15 mouse cellular contexts compared by ENCODE assay signal in the genomic region with DNA sequence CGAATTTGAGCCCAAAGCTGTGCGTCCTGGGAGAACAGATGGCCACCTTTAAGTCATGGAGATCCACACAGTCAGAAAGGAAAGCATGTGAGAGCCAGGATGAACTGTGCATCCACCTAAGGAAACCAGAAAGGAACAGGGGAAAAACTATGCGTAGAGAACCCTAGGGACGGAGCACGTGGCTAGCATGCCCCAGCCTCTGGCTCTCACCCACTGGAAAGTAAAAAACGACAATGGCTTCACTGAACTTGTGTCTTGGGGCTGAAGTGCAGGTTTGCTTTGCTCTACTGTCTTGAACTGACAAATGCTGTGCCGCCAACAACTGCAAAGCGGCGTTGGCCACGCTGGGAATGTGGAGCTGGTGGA. TPM values are rescaled to one million over a fixed set of nuclear protein-coding genes. Genes with fewer than 3 reads are reported as not detected.
DNase-seq lines count a peak whose midpoint lies in the region; ATAC-seq and TF ChIP-seq lines count a peak whose summit lies in the region.
"Had no signal": no experiment of that assay in that cellular context is flagged by ENCODE, and none has a peak within 500 bp of the region (broad histone marks: within the 10 kb centered on the region; RNA-seq: fewer than 3 reads in every experiment).

No protein-coding gene starts in this region.

- H3K36me3 ChIP-seq in heart, embryonic 16.5 days (ENCODE audit: control insufficient read depth, insufficient read depth), result peaks cover 8% of the 10 kb centered on the region
- peaks cover 30 to 66% of the 10 kb centered on the region in 2 experiments for H3K36me3 ChIP-seq in CH12.LX (replicated peaks in 1 of 2; ENCODE audit: control insufficient read depth in 1 of 2, insufficient read depth in 1 of 2, low read length in 1 of 2)
- H3K36me3 ChIP-seq in liver, embryonic 13.5 days, result peaks cover 41% of the 10 kb centered on the region
- peaks cover 6% of the 10 kb centered on the region; the same call in 1 of the 2 replicates for H3K36me3 ChIP-seq in midbrain, embryonic 16.5 days (ENCODE audit: control insufficient read depth, insufficient read depth, low read length)

- ATAC-seq in heart, embryonic 16.5 days (replicated peaks; ENCODE audit: extremely low read depth, insufficient read depth, low FRiP score), result no peak
- no peak for ATAC-seq in liver, embryonic 13.5 days (ENCODE audit: low read depth)
- ATAC-seq in midbrain, embryonic 16.5 days, result no peak
- ATAC-seq: activated CD4-positive, CD25-positive, alpha-beta regulatory T cell, adult 4 months; forebrain, embryonic 14.5 days; intestine, postnatal 0 days had no signal

- dilution Hi-C loops in CH12.LX (cut with MboI; ENCODE audit: extremely low pct_ligation_motif_present, extremely low pct_unique_long_range_greater_than_20kb, low sequenced_read_pairs), result no loop called here

- DNase-seq in heart, postnatal 10 days, result no peak
- DNase-seq in A20 (ENCODE audit: low read depth, low spot score), result peak; percentile 29
- DNase-seq in CH12.LX (ENCODE audit: extremely low read depth), result peak; percentile 50
- DNase-seq in liver, embryonic 13.5 days, result no peak
- no peak for DNase-seq in embryo, embryonic 9.5 days (ENCODE audit: extremely low spot score)
- DNase-seq: kidney, postnatal 10 days had no signal

- intact Hi-C loops in heart, postnatal 10 days (cut with DNase I), result no loop called here

- peak overlapping the region; percentile 56 for H3K27ac ChIP-seq in heart, embryonic 16.5 days (ENCODE audit: low read length)
- H3K27ac ChIP-seq in CH12.LX (ENCODE audit: insufficient read depth, low read depth), result peak overlapping the region; percentile 75
- peak overlapping the region; percentile 49 for H3K27ac ChIP-seq in liver, embryonic 13.5 days
- H3K27ac ChIP-seq in midbrain, embryonic 16.5 days (ENCODE audit: low read length), result no peak overlapping the region
- H3K27ac ChIP-seq: hindbrain, embryonic 15.5 days; lung, embryonic 15.5 days; stomach, embryonic 15.5 days had no signal

- H3K9me3 ChIP-seq in heart, embryonic 16.5 days (replicated peaks; ENCODE audit: control insufficient read depth, low read length), result no peaks in the 10 kb centered on the region
- H3K9me3 ChIP-seq in CH12.LX (replicated peaks; ENCODE audit: low read length), result no peaks in the 10 kb centered on the region
- H3K9me3 ChIP-seq in liver, embryonic 13.5 days (replicated peaks), result no peaks in the 10 kb centered on the region
- no peaks in the 10 kb centered on the region for H3K9me3 ChIP-seq in midbrain, embryonic 16.5 days (replicated peaks; ENCODE audit: control insufficient read depth, low read length, poor library complexity, severe bottlenecking)
- H3K9me3 ChIP-seq: hindbrain, embryonic 15.5 days; lung, embryonic 15.5 days; stomach, embryonic 15.5 days had no signal

- TF ChIP-seq POLR2A in CH12.LX (IDR thresholded peaks at IDR 0.05; ENCODE audit: low read depth, low read length), result no peak

- H3K9ac ChIP-seq in heart, embryonic 16.5 days (ENCODE audit: low read length), result no peak overlapping the region
- no peak overlapping the region for H3K9ac ChIP-seq in CH12.LX (ENCODE audit: insufficient read depth, low read depth)
- no peak overlapping the region for H3K9ac ChIP-seq in liver, embryonic 13.5 days
- H3K9ac ChIP-seq in midbrain, embryonic 16.5 days (ENCODE audit: low read depth, low read length), result no peak overlapping the region
- H3K9ac ChIP-seq: hindbrain, embryonic 15.5 days; lung, embryonic 15.5 days; stomach, embryonic 15.5 days had no signal

- in situ Hi-C loops in CH12.LX (cut with MboI; ENCODE audit: low pct_ligation_motif_present, low pct_unique_long_range_greater_than_20kb, low sequenced_read_pairs), result no loop called here

- no peaks in the 10 kb centered on the region for H3K27me3 ChIP-seq in heart, embryonic 16.5 days (ENCODE audit: control insufficient read depth, insufficient read depth, low read length)
- H3K27me3 ChIP-seq in CH12.LX (replicated peaks), result no peaks in the 10 kb centered on the region
- no peaks in the 10 kb centered on the region for H3K27me3 ChIP-seq in liver, embryonic 13.5 days
- no peaks in the 10 kb centered on the region for H3K27me3 ChIP-seq in midbrain, embryonic 16.5 days (ENCODE audit: control insufficient read depth, insufficient read depth, low read depth, low read length)
- H3K27me3 ChIP-seq: hindbrain, embryonic 15.5 days; lung, embryonic 15.5 days; stomach, embryonic 15.5 days had no signal

- TF ChIP-seq RAD21 in CH12.LX (IDR thresholded peaks at IDR 0.05; ENCODE audit: low read depth, low read length), result no peak

- 54% methylated on average over 10 of the region's 10 CpGs for WGBS in heart, embryonic 16.5 days
- WGBS in liver, embryonic 13.5 days (ENCODE audit: insufficient replicate concordance), result 55% methylated on average over 10 of the region's 10 CpGs
- 88% methylated on average over 10 of the region's 10 CpGs for WGBS in midbrain, embryonic 16.5 days

- H3K4me3 ChIP-seq in heart, embryonic 16.5 days (ENCODE audit: low read length), result no peak overlapping the region
- H3K4me3 ChIP-seq in CH12.LX (replicated peaks in 1 of 3; ENCODE audit: low read depth in 2 of 3, low read length in 2 of 3, poor library complexity in 1 of 3), result peak overlapping the region in 1 of 3 experiments; percentile 20
- no peak overlapping the region for H3K4me3 ChIP-seq in liver, embryonic 13.5 days (replicated peaks)
- no peak overlapping the region for H3K4me3 ChIP-seq in midbrain, embryonic 16.5 days (ENCODE audit: low read depth, low read length)
- H3K4me3 ChIP-seq: heart, adult 2 months; hindbrain, embryonic 15.5 days; lung, embryonic 15.5 days; stomach, embryonic 15.5 days had no signal

- H3K79me2 ChIP-seq in CH12.LX (replicated peaks; ENCODE audit: control insufficient read depth, extremely low read depth, insufficient read depth, poor library complexity, severe bottlenecking), result peaks cover 16% of the 10 kb centered on the region

- TF ChIP-seq CTCF in CH12.LX (conservative IDR thresholded peaks at IDR 0.05 in 1 of 2, IDR thresholded peaks at IDR 0.05 in 1 of 2; ENCODE audit: low read depth in 2 of 2, low read length in 2 of 2), result no peak

- H3K4me2 ChIP-seq in heart, embryonic 16.5 days (ENCODE audit: low read depth, low read length), result no peak overlapping the region
- H3K4me2 ChIP-seq in CH12.LX (ENCODE audit: insufficient read depth, low read depth, poor library complexity, severe bottlenecking), result peak overlapping the region; percentile 76
- H3K4me2 ChIP-seq in liver, embryonic 13.5 days, result peak overlapping the region; percentile 23; the same call in 1 of the 2 replicates
- no peak overlapping the region for H3K4me2 ChIP-seq in midbrain, embryonic 16.5 days (ENCODE audit: low read length)
- H3K4me2 ChIP-seq: hindbrain, embryonic 15.5 days; lung, embryonic 15.5 days; stomach, embryonic 15.5 days had no signal

- no peak for TF ChIP-seq EP300 in CH12.LX (IDR thresholded peaks at IDR 0.05; ENCODE audit: low read length)

- H3K4me1 ChIP-seq in heart, embryonic 16.5 days (ENCODE audit: control insufficient read depth, insufficient read depth, low read length), result peaks cover 64% of the 10 kb centered on the region
- H3K4me1 ChIP-seq in CH12.LX (ENCODE audit: control insufficient read depth in 1 of 2, insufficient read depth in 2 of 2), result peaks cover 38 to 76% of the 10 kb centered on the region in 2 experiments
- peaks cover 72% of the 10 kb centered on the region for H3K4me1 ChIP-seq in liver, embryonic 13.5 days (replicated peaks)
- H3K4me1 ChIP-seq in midbrain, embryonic 16.5 days (ENCODE audit: control insufficient read depth, insufficient read depth, low read length), result peaks cover 14% of the 10 kb centered on the region

TF ChIP-seq in CH12.LX, 34 proteins besides CTCF, POLR2A, EP300 and RAD21 (continues in another document):
- TF ChIP-seq SMC3 (IDR thresholded peaks at IDR 0.05; ENCODE audit: low read depth, low read length) (no peak), MEF2A (IDR thresholded peaks at IDR 0.05; ENCODE audit: borderline replicate concordance, low read depth, low read length) (no peak), IRF4 (IDR thresholded peaks at IDR 0.05; ENCODE audit: low read depth, low read length) (0 out of 2 replicates have a peak, but pooled peaks have one; percentile 6), CHD1 (IDR thresholded peaks at IDR 0.05; ENCODE audit: low read depth, low read length) (no peak), ETS1 (conservative IDR thresholded peaks at IDR 0.05; ENCODE audit: low read depth, low read length) (no peak), MAX (IDR thresholded peaks at IDR 0.05; ENCODE audit: low read length) (peak; percentile 81), RCOR1 (conservative IDR thresholded peaks at IDR 0.05; ENCODE audit: low read depth, low read length) (no peak), JUND (conservative IDR thresholded peaks at IDR 0.05; ENCODE audit: low read depth, low read length) (no peak), MAFK (IDR thresholded peaks at IDR 0.05; ENCODE audit: insufficient replicate concordance, low read length) (no peak), NRF1 (IDR thresholded peaks at IDR 0.05; ENCODE audit: low read depth, low read length) (no peak), BHLHE40 (IDR thresholded peaks at IDR 0.05; ENCODE audit: low read depth, low read length) (peak; percentile 73), MAZ (IDR thresholded peaks at IDR 0.05; ENCODE audit: low read depth, low read length) (0 out of 2 replicates have a peak, but pooled peaks have one; percentile 3), MXI1 (IDR thresholded peaks at IDR 0.05; ENCODE audit: low read depth, low read length) (peak; percentile 49; the same call in 1 of the 2 replicates), TBP (conservative IDR thresholded peaks at IDR 0.05; ENCODE audit: low read depth, low read length) (no peak), HCFC1 (IDR thresholded peaks at IDR 0.05; ENCODE audit: low read depth, low read length) (no peak)

RNA-seq across cellular contexts. Expression of gene Otulin, which starts 4.6 kb away (rescaled TPM):
- polyA plus RNA-seq in heart, embryonic 16.5 days (2015; fragmentation: Nextera tagmentation; extraction: Ambion mirVana), result 25.1 and 26.0 TPM in 2 replicates
- 10 to 100 TPM; 38.2 to 43.5 TPM for total RNA-seq in heart, postnatal 10 days (2021)
- 40.0 and 51.2 TPM in 2 replicates for total RNA-seq in CH12.LX (2012; rRNA removed)
- 80.2 and 84.6 TPM in 2 replicates for total RNA-seq in CH12.LX (2014; rRNA removed)
- 84.8 and 91.0 TPM in 2 replicates for polyA plus RNA-seq in CH12.LX (2012; ENCODE audit: insufficient read length, low read depth)
- 20.7 and 22.0 TPM in 2 replicates for polyA plus RNA-seq in liver, embryonic 13.5 days (2015; fragmentation: Nextera tagmentation; extraction: Ambion mirVana)
- 20.7 and 21.6 TPM in 2 replicates for polyA plus RNA-seq in midbrain, embryonic 16.5 days (2015; fragmentation: Nextera tagmentation; extraction: Ambion mirVana)

RNA-seq across cellular contexts. Expression of gene Otulinl, which starts 55.5 kb away (rescaled TPM):
- polyA plus RNA-seq in heart, embryonic 16.5 days (2015; fragmentation: Nextera tagmentation; extraction: Ambion mirVana), result 7.3 and 7.6 TPM in 2 replicates
- 1 to 10 TPM; 1.2 to 3.6 TPM for total RNA-seq in heart, postnatal 10 days (2021)
- total RNA-seq in CH12.LX (2012; rRNA removed) (1.3 and 1.7 TPM in 2 replicates), CH12.LX (2014; rRNA removed) (1.5 and 2.5 TPM in 2 replicates)
- 0.84 and 1.3 TPM in 2 replicates for polyA plus RNA-seq in CH12.LX (2012; ENCODE audit: insufficient read length, low read depth)
- polyA plus RNA-seq in liver, embryonic 13.5 days (2015; fragmentation: Nextera tagmentation; extraction: Ambion mirVana), result 8.0 and 9.1 TPM in 2 replicates
- 12.3 and 14.6 TPM in 2 replicates for polyA plus RNA-seq in midbrain, embryonic 16.5 days (2015; fragmentation: Nextera tagmentation; extraction: Ambion mirVana)

Comparison
In these comparisons a context has a peak if more than half of its experiments do, and no peak if none do; other contexts are left out.
1. H3K4me2 ChIP-seq: peak in CH12.LX (single experiment) and liver, embryonic 13.5 days (single experiment); none in heart, embryonic 16.5 days (single experiment) and midbrain, embryonic 16.5 days (single experiment).
2. DNase-seq: peak in A20 (single experiment) and CH12.LX (single experiment); none in heart, postnatal 10 days (0 of 2), liver, embryonic 13.5 days (single experiment) and embryo, embryonic 9.5 days (single experiment).